Mouse (Mus musculus): ENCODE data around the gene Eml1.

DNA sequence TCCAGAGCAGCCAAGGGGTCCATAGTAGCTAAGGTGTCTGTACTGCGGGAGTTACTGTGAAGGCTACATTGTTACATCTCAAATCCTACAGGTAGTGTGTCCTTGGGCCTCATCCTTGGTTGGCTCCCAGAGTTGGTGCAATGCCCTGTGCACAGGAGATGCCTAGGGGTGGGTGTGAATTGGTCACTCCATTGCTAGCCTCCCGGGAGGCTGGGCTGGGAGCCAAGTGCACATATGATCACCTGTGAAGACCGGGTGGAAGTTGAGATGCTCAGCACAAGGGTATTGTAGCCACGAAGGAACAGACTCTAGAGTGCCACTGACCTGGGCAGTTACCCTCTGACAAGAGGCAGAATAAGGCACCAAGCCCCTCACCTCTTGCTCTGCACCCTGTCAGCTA, 22.3 kb downstream of the Eml1 start:
- TF ChIP-seq MAFK (IDR thresholded peaks at IDR 0.05; ENCODE audit: insufficient read depth, low read depth, low read length) (no peak), CHD2 (IDR thresholded peaks at IDR 0.05; ENCODE audit: low read depth, low read length) (no peak), HCFC1 (IDR thresholded peaks at IDR 0.05; ENCODE audit: borderline replicate concordance, insufficient read depth, low read length) (no peak), ZC3H11A (IDR thresholded peaks at IDR 0.05; ENCODE audit: borderline replicate concordance, low read depth, low read length) (no peak), ZNF384 (IDR thresholded peaks at IDR 0.05; ENCODE audit: low read depth, low read length) (no peak)
